Mouse (Mus musculus) erythroblast, embryonic 14.5 days (primary cell): ENCODE measurements at regions not wholly inside any gene's neighbourhood (a gene's known extent, or its start where the extent isn't known, plus 50 kb on each side); places are given as distances from the start of the nearest gene placed in this dataset.
"Not testable (repeated sequence)": the region's sequence is repeated elsewhere in the genome, so short reads cannot be mapped to it uniquely, and the experiment has no call there.

Experiments
- GATA1 ChIP-seq: IDR thresholded peaks from 2 replicates; pipeline ENCODE4 v1.6.1; 2012; ENCODE audit warnings: low read length, inconsistent platforms, mixed read lengths
- TAL1 ChIP-seq: IDR thresholded peaks from 3 replicates; pipeline ENCODE4 v1.6.1; 2012; ENCODE audit warnings: low read length, inconsistent platforms, mixed read lengths

DNA sequence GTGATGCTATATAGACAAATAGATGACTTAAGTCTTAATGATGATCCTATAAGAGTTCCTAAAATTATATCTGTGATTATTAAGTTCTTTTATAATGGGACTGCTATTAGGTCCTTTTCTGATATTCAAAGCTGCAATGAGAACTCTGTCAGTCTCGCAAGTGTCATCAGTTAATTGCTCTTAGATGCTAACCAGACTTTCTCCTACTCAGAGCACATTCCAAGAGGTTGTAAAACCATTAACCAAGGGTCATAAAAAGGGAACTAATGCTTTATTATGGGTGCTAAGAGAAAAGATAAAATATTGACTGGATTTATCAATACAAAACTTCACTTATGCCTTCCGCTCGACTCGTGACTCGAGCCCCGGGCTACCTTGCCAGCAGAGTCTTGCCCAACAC, 66.3 kb upstream of the Cwc22 start:
- TF ChIP-seq GATA1, TAL1: not testable (repeated sequence)
